Mouse (Mus musculus) retina, postnatal 1 day (tissue): Measurements from ENCODE around the gene Cyp4x1.

Experiments
- DNase-seq: peaks from one replicate; pipeline ENCODE4 v3.0.0-alpha.2; 2012

Cyp4x1 gene

GRCm38 (mm10) chr4:115088611-115089338 is 45.3 kb downstream of the Cyp4x1 start, which contains the start of gene Pdzk1ip1:
Gene Pdzk1ip1 (plus strand): TSS chr4:115088708.
- no peak for DNase-seq

GRCm38 (mm10) chr4:115086763-115087415 is 47.2 kb downstream of the Cyp4x1 start:
- no peak for DNase-seq

- DNase-seq, result no peak
Measured at GRCm38 (mm10) chr4:115086257-115086656, 47.8 kb downstream of the Cyp4x1 start.

- peak; percentile 73 for DNase-seq
Measured at GRCm38 (mm10) chr4:115085522-115086095, 48.5 kb downstream of the Cyp4x1 start.

GRCm38 (mm10) chr4:115083031-115083430 is 51.0 kb downstream of the Cyp4x1 start:
- DNase-seq, result no peak

- DNase-seq, result no peak
Measured at GRCm38 (mm10) chr4:115079821-115080349, 54.2 kb downstream of the Cyp4x1 start.

GRCm38 (mm10) chr4:115078892-115079820 is 54.9 kb downstream of the Cyp4x1 start:
- DNase-seq, result peak; percentile 94

GRCm38 (mm10) chr4:115075204-115075915 is 58.7 kb downstream of the Cyp4x1 start:
- DNase-seq, result no peak

- no peak for DNase-seq
Measured at GRCm38 (mm10) chr4:115074789-115075188, 59.3 kb downstream of the Cyp4x1 start.

- DNase-seq, result no peak
Measured at GRCm38 (mm10) chr4:115071668-115072067, 62.4 kb downstream of the Cyp4x1 start.

GRCm38 (mm10) chr4:115063518-115064239 is 70.4 kb downstream of the Cyp4x1 start:
- no peak for DNase-seq

- DNase-seq, result peak; percentile 80
Measured at GRCm38 (mm10) chr4:115062875-115063517, 71.1 kb downstream of the Cyp4x1 start.

GRCm38 (mm10) chr4:115062540-115062874 is 71.6 kb downstream of the Cyp4x1 start:
- DNase-seq, result peak; percentile 38

GRCm38 (mm10) chr4:115060753-115061152 is 73.3 kb downstream of the Cyp4x1 start:
- no peak for DNase-seq

- DNase-seq, result peak; percentile 45
Measured at GRCm38 (mm10) chr4:115059871-115060270, 74.2 kb downstream of the Cyp4x1 start.

- DNase-seq, result no peak
Measured at GRCm38 (mm10) chr4:115058871-115059590, 75.0 kb downstream of the Cyp4x1 start.

- peak; percentile 62 for DNase-seq
Measured at GRCm38 (mm10) chr4:115058317-115058761, 75.7 kb downstream of the Cyp4x1 start.

- peak; percentile 48 for DNase-seq
Measured at GRCm38 (mm10) chr4:115057674-115058316, 76.3 kb downstream of the Cyp4x1 start.

- DNase-seq, result peak; percentile 71
Measured at GRCm38 (mm10) chr4:115056921-115057673, 77.0 kb downstream of the Cyp4x1 start.
